Mouse (Mus musculus) embryonic facial prominence, embryonic 10.5 days (tissue): ENCODE data around the gene Cyp21a1. TPM values are rescaled to one million over a fixed set of nuclear protein-coding genes. Genes with fewer than 3 reads are reported as not detected.
"Not testable (repeated sequence)": the region's sequence is repeated elsewhere in the genome, so short reads cannot be mapped to it uniquely, and the experiment has no call there.

ENCODE experiments used
- DNase-seq: peaks from one replicate; pipeline ENCODE4 v3.0.0-alpha.2; 2017; ENCODE audit warnings: low spot score
- H3K27ac ChIP-seq: fragments of 300-500 bp; sonication (generic); replicated peaks from 2 replicates; pipeline ENCODE4 v1.5.1; 2016; ENCODE audit warnings: mild to moderate bottlenecking
- H3K27me3 ChIP-seq: fragments of 300-500 bp; sonication (generic); replicated peaks from 2 replicates; pipeline ENCODE4 v1.6.1; 2016; ENCODE audit warnings: low read depth, mild to moderate bottlenecking; ENCODE audit not compliant: poor library complexity, severe bottlenecking
- H3K36me3 ChIP-seq: fragments of 300-500 bp; sonication (generic); replicated peaks from 2 replicates; pipeline ENCODE4 v1.6.1; 2016; ENCODE audit warnings: mild to moderate bottlenecking, moderate library complexity
- H3K4me1 ChIP-seq: fragments of 300-500 bp; sonication (generic); 2 replicates; pipeline ENCODE4 v1.6.1; 2016
- H3K4me3 ChIP-seq: fragments of 300-500 bp; sonication (generic); 2 replicates; pipeline ENCODE4 v1.5.1; 2016; ENCODE audit warnings: mild to moderate bottlenecking, moderate library complexity
- H3K9me3 ChIP-seq: fragments of 300-500 bp; sonication (generic); 2 replicates; pipeline ENCODE4 v1.6.1; 2016; ENCODE audit warnings: mild to moderate bottlenecking
- WGBS: fragments of 180-500 bp; shearing (Covaris S2); methylation state at CpG from one replicate; pipeline ENCODE4 v1.1.7; 2016; 5-methylcytosine and 5-hydroxymethylcytosine counted together
- polyA plus RNA-seq: library from polyadenylated mRNA; unstranded; fragments of >200 nt; fragmentation: Nextera tagmentation; extraction: Ambion mirVana; gene quantifications from 2 replicates; pipeline ENCODE4 v1.2.1, GENCODE M21; 2016

Cyp21a1 gene
- polyA plus RNA-seq, 1 experiment from 2014 or later = not detected

- DNase-seq = no peak
- Histone ChIP-seq H3K4me1 (peaks cover 27% of the 10 kb centered on the region), H3K9me3 (no peaks in the 10 kb centered on the region), H3K36me3 (peaks cover 60% of the 10 kb centered on the region), H3K27ac (peak overlapping the region; percentile 83), H3K4me3 (peak overlapping the region; percentile 78), H3K27me3 (no peaks in the 10 kb centered on the region)
- 5% methylated on average over 48 of the region's 48 CpGs for WGBS
Observed at GRCm38 (mm10) chr17:34836155-34836855, 31.9 kb upstream of the Cyp21a1 start.

DNA sequence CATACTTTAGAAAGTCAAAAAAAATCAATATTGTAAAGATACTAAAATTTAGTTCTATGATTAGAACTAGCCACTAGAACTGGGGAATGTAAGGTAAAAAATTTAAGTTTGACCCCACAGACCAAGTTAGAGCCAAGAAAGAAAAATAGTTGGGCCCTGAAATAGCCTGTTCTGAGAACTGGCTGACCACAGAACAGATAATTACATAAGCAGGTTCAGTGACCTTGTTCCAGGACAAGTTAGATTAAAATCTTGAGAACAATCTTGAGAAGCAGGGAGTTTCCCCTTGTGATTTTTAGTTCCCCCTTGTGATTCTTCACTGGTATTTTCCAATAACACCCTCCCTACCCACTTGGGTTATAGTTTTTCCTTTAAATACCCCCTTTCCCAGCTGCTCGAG, 26.4 kb upstream of the Cyp21a1 start:
- H3K4me1 ChIP-seq, H3K9me3 ChIP-seq, H3K4me3 ChIP-seq, H3K27me3 ChIP-seq, H3K27ac ChIP-seq, DNase-seq: not testable (repeated sequence)
- peaks cover 81% of the 10 kb centered on the region for H3K36me3 ChIP-seq
- WGBS = 91% methylated on average over 1 of the region's 1 CpGs

- Histone ChIP-seq H3K27ac (no peak overlapping the region), H3K4me1 (0 out of 2 replicates have a peak, but pooled peaks cover 5% of the 10 kb centered on the region), H3K4me3 (no peak overlapping the region), H3K9me3 (no peaks in the 10 kb centered on the region), H3K36me3 (no peaks in the 10 kb centered on the region), H3K27me3 (no peaks in the 10 kb centered on the region)
- 81% methylated on average over 7 of the region's 7 CpGs for WGBS
- DNase-seq = no peak
Observed at GRCm38 (mm10) chr17:34814818-34815370, 10.5 kb upstream of the Cyp21a1 start.

- peak; percentile 54 for DNase-seq
- not testable (repeated sequence) for H3K9me3 ChIP-seq, H3K27me3 ChIP-seq, H3K4me1 ChIP-seq, H3K27ac ChIP-seq, H3K36me3 ChIP-seq, H3K4me3 ChIP-seq
- WGBS = 57% methylated on average over 12 of the region's 12 CpGs
Observed at GRCm38 (mm10) chr17:34813747-34814146, 9.4 kb upstream of the Cyp21a1 start.

DNA sequence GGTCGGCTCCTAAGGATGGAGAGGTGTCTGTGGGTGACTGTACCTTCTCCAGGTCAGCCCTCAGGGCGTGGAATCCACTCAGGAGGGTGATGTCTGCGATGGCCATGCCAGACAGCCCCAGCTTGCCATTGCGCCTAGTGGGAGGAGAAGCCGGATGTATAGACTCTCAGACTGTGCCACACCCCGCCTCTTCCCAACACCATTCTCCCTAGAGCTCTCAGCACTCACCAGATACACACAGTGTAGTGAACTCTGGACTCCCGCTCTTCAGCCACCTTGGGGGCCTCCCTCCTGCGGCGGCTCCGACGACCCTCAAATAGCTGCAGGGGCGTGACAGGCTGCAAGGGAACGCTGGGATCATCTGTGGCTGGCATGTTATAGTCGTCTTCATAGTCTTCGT, 6.9 kb upstream of the Cyp21a1 start:
- H3K36me3 ChIP-seq = no peaks in the 10 kb centered on the region
- H3K27ac ChIP-seq = no peak overlapping the region
- no peaks in the 10 kb centered on the region for H3K9me3 ChIP-seq
- DNase-seq = no peak
- no peak overlapping the region for H3K4me3 ChIP-seq
- no peaks in the 10 kb centered on the region for H3K27me3 ChIP-seq
- H3K4me1 ChIP-seq = 0 out of 2 replicates have a peak, but pooled peaks cover 5% of the 10 kb centered on the region
- WGBS = 73% methylated on average over 15 of the region's 15 CpGs

DNA sequence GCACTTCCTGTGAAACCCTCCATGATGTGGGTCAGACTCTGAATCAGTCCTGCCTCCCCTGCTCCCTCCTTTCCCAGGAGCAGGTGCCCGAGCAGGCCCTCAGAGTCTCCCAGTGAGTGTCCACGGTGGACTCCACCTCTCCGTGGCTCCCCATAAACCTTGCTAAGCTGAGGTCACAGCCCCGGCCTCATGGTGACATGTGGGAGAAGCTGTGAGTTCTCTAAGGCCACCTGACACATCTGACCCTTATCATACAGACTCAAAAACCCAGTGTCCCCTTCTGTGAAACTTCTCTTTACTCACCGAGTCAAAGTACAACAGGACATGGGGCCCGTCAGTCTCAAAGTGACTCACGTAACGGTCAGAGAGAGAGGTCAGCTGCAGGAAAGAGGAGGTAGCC, 6.5 kb upstream of the Cyp21a1 start:
- not testable (repeated sequence) for H3K27ac ChIP-seq, H3K9me3 ChIP-seq, DNase-seq, H3K27me3 ChIP-seq, H3K36me3 ChIP-seq, H3K4me1 ChIP-seq, H3K4me3 ChIP-seq
- 88% methylated on average over 8 of the region's 8 CpGs for WGBS

- not testable (repeated sequence) for H3K36me3 ChIP-seq, H3K4me3 ChIP-seq, H3K9me3 ChIP-seq, H3K4me1 ChIP-seq, H3K27me3 ChIP-seq, H3K27ac ChIP-seq, DNase-seq
- WGBS = 88% methylated on average over 5 of the region's 5 CpGs
Observed at GRCm38 (mm10) chr17:34810411-34810810, 6.0 kb upstream of the Cyp21a1 start.

DNA sequence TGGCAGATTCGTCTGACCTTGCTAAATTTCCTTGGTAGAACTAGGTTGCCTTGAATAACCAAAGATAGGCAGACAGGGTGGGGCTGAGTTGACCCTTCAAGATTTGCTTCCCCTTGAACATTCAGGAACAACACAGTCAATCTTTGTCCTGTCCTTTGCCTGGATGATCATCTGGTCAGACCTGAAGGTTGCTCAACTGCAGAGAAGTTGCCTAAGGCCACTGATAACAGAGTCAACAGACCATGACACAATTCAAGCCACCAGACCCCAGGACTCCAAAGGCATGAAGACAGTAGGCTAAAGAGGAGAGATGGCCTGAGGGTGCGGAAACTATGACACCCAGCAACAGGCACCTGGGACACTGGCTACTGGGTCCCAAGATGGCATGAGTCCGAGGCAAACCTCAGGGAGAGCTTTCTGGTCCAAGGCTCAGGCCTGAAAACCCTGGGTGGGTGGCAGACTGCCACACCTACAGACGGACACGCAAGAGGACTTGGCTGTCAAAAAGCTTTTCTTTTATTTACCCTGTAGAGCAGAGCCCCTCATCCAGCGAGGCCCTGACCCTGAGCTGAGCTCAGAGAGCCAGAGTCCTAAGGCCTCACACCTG, 4.3 kb upstream of the Cyp21a1 start:
- Histone ChIP-seq H3K36me3 (no peaks in the 10 kb centered on the region), H3K27ac (no peak overlapping the region), H3K9me3 (peaks cover 10% of the 10 kb centered on the region), H3K27me3 (no peaks in the 10 kb centered on the region), H3K4me1 (0 out of 2 replicates have a peak, but pooled peaks cover 5% of the 10 kb centered on the region), H3K4me3 (no peak overlapping the region)
- no peak for DNase-seq
- WGBS = 83% methylated on average over 6 of the region's 6 CpGs

DNA sequence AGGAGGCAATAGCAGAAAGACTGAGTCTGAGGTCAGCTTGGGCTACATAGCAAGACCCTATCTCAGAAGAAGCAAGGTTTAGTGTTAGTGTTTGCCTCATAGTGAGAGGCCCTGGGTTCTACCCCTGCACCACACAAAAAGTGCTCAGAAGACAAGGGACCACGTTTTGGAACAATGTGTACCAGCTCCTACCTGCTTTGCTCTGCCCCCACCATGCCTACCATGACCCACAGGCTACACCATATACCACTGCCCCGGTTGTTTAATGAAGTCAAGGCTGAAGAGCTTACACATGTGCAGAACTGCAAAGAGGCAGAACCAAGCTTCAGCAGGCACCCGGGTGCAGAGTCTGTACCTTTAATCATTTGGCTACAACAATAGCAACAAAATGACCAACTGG, 2.8 kb upstream of the Cyp21a1 start:
- H3K9me3 ChIP-seq = peaks cover 10% of the 10 kb centered on the region
- WGBS = 66% methylated on average over 3 of the region's 3 CpGs
- H3K4me3 ChIP-seq = no peak overlapping the region
- H3K36me3 ChIP-seq = no peaks in the 10 kb centered on the region
- 0 out of 2 replicates have a peak, but pooled peaks cover 5% of the 10 kb centered on the region for H3K4me1 ChIP-seq
- H3K27me3 ChIP-seq = no peaks in the 10 kb centered on the region
- no peak overlapping the region for H3K27ac ChIP-seq
- no peak for DNase-seq

GRCm38 (mm10) chr17:34804871-34805562, 656 bp upstream of the Cyp21a1 start:
- no peak overlapping the region for H3K27ac ChIP-seq
- peaks cover 10% of the 10 kb centered on the region for H3K9me3 ChIP-seq
- H3K36me3 ChIP-seq = no peaks in the 10 kb centered on the region
- H3K27me3 ChIP-seq = no peaks in the 10 kb centered on the region
- no peak for DNase-seq
- 77% methylated on average over 6 of the region's 6 CpGs for WGBS
- no peaks in the 10 kb centered on the region for H3K4me1 ChIP-seq
- no peak overlapping the region for H3K4me3 ChIP-seq

DNA sequence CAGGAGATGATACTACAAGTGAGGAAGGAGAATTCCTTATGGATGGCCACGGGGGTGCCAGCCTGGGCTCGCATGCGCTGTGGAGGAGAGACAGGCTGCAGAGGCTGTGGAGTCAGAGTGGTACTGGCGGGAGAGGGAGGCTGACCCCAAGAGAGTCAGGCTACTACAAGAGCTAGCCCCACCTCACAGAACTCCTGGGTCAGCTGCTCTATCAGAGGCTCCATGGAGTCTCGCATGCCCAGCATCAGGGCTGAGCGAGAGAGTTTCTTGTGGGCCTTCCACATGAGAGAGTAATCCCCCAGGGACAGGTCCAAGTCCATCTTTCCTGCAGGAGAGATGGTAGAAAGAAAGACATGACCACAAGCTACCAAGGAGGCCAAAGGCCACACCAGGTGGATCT, 994 bp downstream of the Cyp21a1 start:
- not testable (repeated sequence) for H3K4me1 ChIP-seq, H3K9me3 ChIP-seq, H3K27ac ChIP-seq, H3K4me3 ChIP-seq, H3K27me3 ChIP-seq, DNase-seq, H3K36me3 ChIP-seq
- WGBS = 92% methylated on average over 6 of the region's 6 CpGs

DNA sequence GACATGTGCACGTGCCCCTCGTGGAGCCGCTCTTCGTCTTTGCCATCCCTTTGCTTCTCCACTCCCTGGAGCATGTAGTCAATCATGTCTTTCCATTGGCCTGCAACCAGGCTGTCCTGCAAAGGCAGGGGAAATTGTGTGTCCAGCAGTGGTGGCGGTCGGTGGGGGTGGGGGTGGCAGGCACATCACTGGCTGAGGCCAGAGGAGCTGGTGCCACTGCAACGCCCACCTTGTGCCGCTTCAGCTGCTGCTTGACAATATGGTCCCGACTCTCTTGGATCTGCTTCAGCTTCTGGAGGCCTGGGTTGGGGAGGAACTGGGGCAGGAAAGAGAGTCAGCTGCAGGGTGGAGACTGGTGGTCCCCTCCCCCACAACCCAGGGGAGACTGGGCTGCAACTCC, 1.6 kb downstream of the Cyp21a1 start:
- not testable (repeated sequence) for H3K9me3 ChIP-seq, H3K36me3 ChIP-seq, DNase-seq, H3K4me3 ChIP-seq, H3K4me1 ChIP-seq, H3K27me3 ChIP-seq, H3K27ac ChIP-seq
- 94% methylated on average over 9 of the region's 9 CpGs for WGBS
